In genomic region chr7:30293795-30294194, GRCm38 (mm10) we compare ENCODE assay signal across 13 mouse cellular contexts. TPM values are rescaled to one million over a fixed set of nuclear protein-coding genes. Genes with fewer than 3 reads are reported as not detected.
DNase-seq lines count a peak whose midpoint lies in the region; ATAC-seq and TF ChIP-seq lines count a peak whose summit lies in the region.
"Had no signal": no experiment of that assay in that cellular context is flagged by ENCODE, and none has a peak within 500 bp of the region (broad histone marks: within the 10 kb centered on the region; RNA-seq: fewer than 3 reads in every experiment).

No protein-coding gene starts in this region.

- H3K4me2 ChIP-seq in embryonic facial prominence, embryonic 13.5 days = 0 out of 2 replicates have a peak overlapping the region, but pooled peaks have one; percentile 1
- H3K4me2 ChIP-seq in midbrain, postnatal 0 days (ENCODE audit: low read depth, low read length, poor library complexity, severe bottlenecking) = no peak overlapping the region
- H3K4me2 ChIP-seq: lung, embryonic 14.5 days had no signal

- H3K4me1 ChIP-seq in embryonic facial prominence, embryonic 13.5 days = peaks cover 18% of the 10 kb centered on the region
- peaks cover 11% of the 10 kb centered on the region; the same call in 1 of the 2 replicates for H3K4me1 ChIP-seq in midbrain, postnatal 0 days (ENCODE audit: insufficient read depth, low read length)
- H3K4me1 ChIP-seq in lung, adult 2 months (ENCODE audit: control insufficient read depth, insufficient read depth, low read length) = no peaks in the 10 kb centered on the region

- 0 out of 2 replicates have a peak, but pooled peaks cover 2% of the 10 kb centered on the region for H3K27me3 ChIP-seq in embryonic facial prominence, embryonic 13.5 days
- no peaks in the 10 kb centered on the region for H3K27me3 ChIP-seq in midbrain, postnatal 0 days (ENCODE audit: insufficient read depth, low read length)

- peaks cover 53% of the 10 kb centered on the region for H3K36me3 ChIP-seq in embryonic facial prominence, embryonic 13.5 days
- H3K36me3 ChIP-seq in midbrain, postnatal 0 days (ENCODE audit: insufficient read depth, low read length) = peaks cover 35% of the 10 kb centered on the region

- WGBS in embryonic facial prominence, embryonic 13.5 days = 78% methylated on average over 13 of the region's 13 CpGs
- 59% methylated on average over 13 of the region's 13 CpGs for WGBS in midbrain, postnatal 0 days
- 75% methylated on average over 13 of the region's 13 CpGs for WGBS in lung, adult 2 months

- peak overlapping the region; percentile 27 for H3K4me3 ChIP-seq in left cerebral cortex, adult 2 months
- H3K4me3 ChIP-seq in embryonic facial prominence, embryonic 13.5 days = no peak overlapping the region
- no peak overlapping the region for H3K4me3 ChIP-seq in midbrain, postnatal 0 days (ENCODE audit: low read depth, low read length)
- no peak overlapping the region for H3K4me3 ChIP-seq in lung, adult 2 months (replicated peaks; ENCODE audit: extremely low read depth, low read depth, low read length)
- H3K4me3 ChIP-seq: heart, embryonic 10.5 days had no signal

- ATAC-seq in embryonic facial prominence, embryonic 13.5 days (ENCODE audit: insufficient number of reproducible peaks, insufficient read depth, low FRiP score, low TSS enrichment, low read depth) = no peak
- no peak for ATAC-seq in midbrain, postnatal 0 days (ENCODE audit: low FRiP score)

- intact Hi-C loops in left cerebral cortex, adult 2 months (cut with DNase I) = no loop called here

- no peaks in the 10 kb centered on the region for H3K9me3 ChIP-seq in embryonic facial prominence, embryonic 13.5 days
- no peaks in the 10 kb centered on the region for H3K9me3 ChIP-seq in midbrain, postnatal 0 days (ENCODE audit: low read length)
- H3K9me3 ChIP-seq: heart, embryonic 10.5 days had no signal

- H3K27ac ChIP-seq in left cerebral cortex, adult 2 months = peak overlapping the region; percentile 72; the same call in 1 of the 2 replicates
- H3K27ac ChIP-seq in embryonic facial prominence, embryonic 13.5 days = no peak overlapping the region
- H3K27ac ChIP-seq in midbrain, postnatal 0 days (ENCODE audit: low read depth, low read length) = no peak overlapping the region
- H3K27ac ChIP-seq: heart, embryonic 10.5 days had no signal

- no peak for TF ChIP-seq CTCF in left cerebral cortex, adult 2 months (IDR thresholded peaks at IDR 0.05)
- no peak for TF ChIP-seq CTCF in midbrain, postnatal 0 days (IDR thresholded peaks at IDR 0.05)
- no peak for TF ChIP-seq CTCF in lung, adult 2 months (IDR thresholded peaks at IDR 0.05; ENCODE audit: insufficient read depth, low read length)

- DNase-seq in left cerebral cortex, adult 2 months (ENCODE audit: extremely low spot score in 1 of 2, low spot score in 2 of 2) = peak in 1 of 2 experiments; percentile 25
- no peak for DNase-seq in left cerebral cortex, adult 8-10 months (ENCODE audit: low spot score in 2 of 2)
- peak; percentile 54 for DNase-seq in cerebellum, adult 8-10 months
- DNase-seq in midbrain, postnatal 0 days (ENCODE audit: low spot score) = peak; percentile 27
- DNase-seq in heart, adult 18-20 months = no peak
- no peak for DNase-seq in retina, postnatal 1 day
- no peak for DNase-seq in lung, adult 2 months
- DNase-seq: kidney, adult 11 months; lung, embryonic 14.5 days; spleen, adult 18-20 months had no signal

- H3K9ac ChIP-seq in embryonic facial prominence, embryonic 13.5 days = no peak overlapping the region
- no peak overlapping the region for H3K9ac ChIP-seq in midbrain, postnatal 0 days (replicated peaks; ENCODE audit: low read length, poor library complexity, severe bottlenecking)
- H3K9ac ChIP-seq: lung, embryonic 14.5 days had no signal

- TF ChIP-seq POLR2A in lung, adult 2 months (IDR thresholded peaks at IDR 0.05; ENCODE audit: borderline replicate concordance, extremely low read depth, low read depth, low read length) = no peak

RNA-seq across cellular contexts. Expression of gene Clip3, which starts 2.3 kb away (rescaled TPM):
- total RNA-seq in left cerebral cortex, adult 2 months (2021) = 100 to 1,000 TPM; 488 to 492 TPM
- total RNA-seq in left cerebral cortex, adult 8-10 months (2022) = 100 to 1,000 TPM; 377 to 471 (median 424) TPM
- 60.7 and 61.0 TPM in 2 replicates for polyA plus RNA-seq in embryonic facial prominence, embryonic 13.5 days (2015; fragmentation: Nextera tagmentation; extraction: Ambion mirVana)
- 140 and 197 TPM in 2 replicates for total RNA-seq in midbrain, postnatal 0 days (2014; rRNA removed)
- polyA plus RNA-seq in midbrain, postnatal 0 days (2015; fragmentation: Nextera tagmentation; extraction: Ambion mirVana) = 144 and 155 TPM in 2 replicates
- 1 to 10 TPM; 5.7 TPM for total RNA-seq in heart, adult 18-20 months (2021)
- polyA plus RNA-seq in lung, adult 2 months (2012; rRNA removed) = 7.7 and 7.9 TPM in 2 replicates
- total RNA-seq: common myeloid progenitor, adult 5-6 weeks had no signal

RNA-seq across cellular contexts. Expression of gene Wdr62, which starts 13.6 kb away (rescaled TPM):
- 1 to 10 TPM; 1.0 to 1.6 TPM for total RNA-seq in left cerebral cortex, adult 2 months (2021)
- 1 to 10 TPM; 1.4 to 2.9 (median 1.8) TPM for total RNA-seq in left cerebral cortex, adult 8-10 months (2022)
- polyA plus RNA-seq in embryonic facial prominence, embryonic 13.5 days (2015; fragmentation: Nextera tagmentation; extraction: Ambion mirVana) = 6.4 and 8.3 TPM in 2 replicates
- total RNA-seq in midbrain, postnatal 0 days (2014; rRNA removed) = 1.7 and 24.3 TPM in 2 replicates
- polyA plus RNA-seq in midbrain, postnatal 0 days (2015; fragmentation: Nextera tagmentation; extraction: Ambion mirVana) = 3.3 and 4.1 TPM in 2 replicates
- total RNA-seq in heart, adult 18-20 months (2021) = under 1 TPM; 0.57 to 0.80 TPM
- polyA plus RNA-seq in lung, adult 2 months (2012; rRNA removed) = 15.9 and 24.9 TPM in 2 replicates

RNA-seq across cellular contexts. Expression of gene Thap8, which starts 13.9 kb away (rescaled TPM):
- not detected for total RNA-seq in left cerebral cortex, adult 2 months (2021)
- total RNA-seq in left cerebral cortex, adult 8-10 months (2022) = under 1 TPM; 0.36 to 0.50 (median 0.38) TPM
- polyA plus RNA-seq in embryonic facial prominence, embryonic 13.5 days (2015; fragmentation: Nextera tagmentation; extraction: Ambion mirVana) = 0.15 and 0.59 TPM in 2 replicates
- 0.71 TPM in 1 of 2 replicates, not detected in the other for total RNA-seq in midbrain, postnatal 0 days (2014; rRNA removed)
- polyA plus RNA-seq in midbrain, postnatal 0 days (2015; fragmentation: Nextera tagmentation; extraction: Ambion mirVana) = 0.38 and 0.57 TPM in 2 replicates
- not detected for total RNA-seq in heart, adult 18-20 months (2021)
- 0.21 and 0.55 TPM in 2 replicates for polyA plus RNA-seq in lung, adult 2 months (2012; rRNA removed)
- total RNA-seq: common myeloid progenitor, adult 5-6 weeks had no signal

RNA-seq across cellular contexts. Expression of gene Alkbh6, which starts 14.7 kb away (rescaled TPM):
- 10 to 100 TPM; 65.7 to 71.4 TPM for total RNA-seq in left cerebral cortex, adult 2 months (2021)
- total RNA-seq in left cerebral cortex, adult 8-10 months (2022) = 10 to 100 TPM; 60.6 to 74.5 (median 62.8) TPM
- polyA plus RNA-seq in embryonic facial prominence, embryonic 13.5 days (2015; fragmentation: Nextera tagmentation; extraction: Ambion mirVana) = 91.8 and 104 TPM in 2 replicates
- total RNA-seq in midbrain, postnatal 0 days (2014; rRNA removed) = 76.1 and 121 TPM in 2 replicates
- 129 and 140 TPM in 2 replicates for polyA plus RNA-seq in midbrain, postnatal 0 days (2015; fragmentation: Nextera tagmentation; extraction: Ambion mirVana)
- total RNA-seq in heart, adult 18-20 months (2021) = 10 to 100 TPM; 26.2 to 27.8 TPM
- polyA plus RNA-seq in lung, adult 2 months (2012; rRNA removed) = 141 and 163 TPM in 2 replicates

RNA-seq across cellular contexts. Expression of gene Syne4, which starts 20.8 kb away (rescaled TPM):
- 10 to 100 TPM in 1 of 2 experiments, 1 to 10 TPM in 1; 8.8 to 19.2 TPM for total RNA-seq in left cerebral cortex, adult 2 months (2021)
- 10 to 100 TPM in 1 of 4 experiments, 1 to 10 TPM in 3; 7.4 to 10.5 (median 8.8) TPM for total RNA-seq in left cerebral cortex, adult 8-10 months (2022)
- polyA plus RNA-seq in embryonic facial prominence, embryonic 13.5 days (2015; fragmentation: Nextera tagmentation; extraction: Ambion mirVana) = 54.6 and 59.4 TPM in 2 replicates
- total RNA-seq in midbrain, postnatal 0 days (2014; rRNA removed) = 7.3 and 14.1 TPM in 2 replicates
- 11.7 and 13.6 TPM in 2 replicates for polyA plus RNA-seq in midbrain, postnatal 0 days (2015; fragmentation: Nextera tagmentation; extraction: Ambion mirVana)
- 1 to 10 TPM in 1 of 2 experiments, under 1 TPM in 1; 0.72 to 2.0 TPM for total RNA-seq in heart, adult 18-20 months (2021)
- polyA plus RNA-seq in lung, adult 2 months (2012; rRNA removed) = 14.5 and 21.5 TPM in 2 replicates
- total RNA-seq: common myeloid progenitor, adult 5-6 weeks had no signal

Comparison
In these comparisons a context has a peak if more than half of its experiments do, and no peak if none do; other contexts are left out.
1. DNase-seq: peak in cerebellum, adult 8-10 months (single experiment) and midbrain, postnatal 0 days (single experiment); none in left cerebral cortex, adult 8-10 months (0 of 2), heart, adult 18-20 months (0 of 2), retina, postnatal 1 day (single experiment) and lung, adult 2 months (single experiment).
2. RNA of gene Clip3, which starts 2.3 kb away (total RNA-seq): 488 to 492 TPM in left cerebral cortex, adult 2 months, 377 to 471 TPM in left cerebral cortex, adult 8-10 months and 140 to 197 TPM in midbrain, postnatal 0 days; 5.7 TPM in heart, adult 18-20 months; every median in the first group is over 10 times any median in the second.